Mouse (Mus musculus) G1E-ER4 (cell line): ENCODE results near the gene Zfp644. TPM values are rescaled to one million over a fixed set of nuclear protein-coding genes. Genes with fewer than 3 reads are reported as not detected.

Experiments
- GATA1 ChIP-seq: IDR thresholded peaks from one replicate; pipeline ENCODE4 v1.8.0; 2012; ENCODE audit warnings: low read length, inconsistent platforms
- polyA plus RNA-seq: library from polyadenylated mRNA; stranded (reverse); fragments of >175 nt; gene quantifications from 2 replicates; pipeline ENCODE4 v1.2.3, GENCODE M21; 2012

Zfp644 gene
- polyA plus RNA-seq, 1 experiment = 18.9 TPM

GRCm38 (mm10) chr5:106679659-106680058 is 17.4 kb downstream of the Zfp644 start:
- TF ChIP-seq GATA1 = no peak

GRCm38 (mm10) chr5:106676784-106677183 is 20.3 kb downstream of the Zfp644 start:
- TF ChIP-seq GATA1 = no peak

GRCm38 (mm10) chr5:106672597-106672996 is 24.5 kb downstream of the Zfp644 start:
- no peak for TF ChIP-seq GATA1

- no peak for TF ChIP-seq GATA1
Measured at GRCm38 (mm10) chr5:106671893-106672292, 25.2 kb downstream of the Zfp644 start.

- no peak for TF ChIP-seq GATA1
Measured at GRCm38 (mm10) chr5:106664910-106665309, 32.2 kb downstream of the Zfp644 start.

- TF ChIP-seq GATA1 = no peak
Measured at GRCm38 (mm10) chr5:106660867-106661266, 36.2 kb downstream of the Zfp644 start.

- TF ChIP-seq GATA1 = no peak
Measured at GRCm38 (mm10) chr5:106652790-106653328, 44.2 kb downstream of the Zfp644 start.

- no peak for TF ChIP-seq GATA1
Measured at GRCm38 (mm10) chr5:106652220-106652753, 44.8 kb downstream of the Zfp644 start.

- no peak for TF ChIP-seq GATA1
Measured at GRCm38 (mm10) chr5:106649995-106650394, 47.1 kb downstream of the Zfp644 start.

- no peak for TF ChIP-seq GATA1
Measured at GRCm38 (mm10) chr5:106649441-106649840, 47.6 kb downstream of the Zfp644 start.

GRCm38 (mm10) chr5:106643434-106643833 is 53.7 kb downstream of the Zfp644 start:
- TF ChIP-seq GATA1 = no peak

- TF ChIP-seq GATA1 = no peak
Measured at GRCm38 (mm10) chr5:106641876-106642275, 55.2 kb downstream of the Zfp644 start.

GRCm38 (mm10) chr5:106640235-106640809 is 56.8 kb downstream of the Zfp644 start:
- no peak for TF ChIP-seq GATA1

- no peak for TF ChIP-seq GATA1
Measured at GRCm38 (mm10) chr5:106639627-106640026, 57.5 kb downstream of the Zfp644 start.

- no peak for TF ChIP-seq GATA1
Measured at GRCm38 (mm10) chr5:106636423-106636946, 60.6 kb downstream of the Zfp644 start.

- TF ChIP-seq GATA1 = no peak
Measured at GRCm38 (mm10) chr5:106628369-106629149, 68.5 kb downstream of the Zfp644 start.
